Mouse (Mus musculus): ENCODE measurements around the gene Serbp1. TPM values are rescaled to one million over a fixed set of nuclear protein-coding genes. Genes with fewer than 3 reads are reported as not detected.

Serbp1 gene
- polyA plus RNA-seq, 1 experiment = 541 TPM

GRCm38 (mm10) chr6:67303210-67303609, 65.2 kb downstream of the Serbp1 start:
- no peaks in the 10 kb centered on the region for H3K79me2 ChIP-seq (ENCODE audit: control insufficient read depth, insufficient read depth)
- H3K79me3 ChIP-seq (ENCODE audit: low read depth) = no peaks in the 10 kb centered on the region
- H3ac ChIP-seq (ENCODE audit: control insufficient read depth, insufficient read length, low read depth) = no peak overlapping the region
- H3K4me3 ChIP-seq (ENCODE audit: insufficient read depth, poor library complexity, severe bottlenecking) = no peak overlapping the region
- H3K36me3 ChIP-seq (ENCODE audit: control insufficient read depth, insufficient read depth) = no peaks in the 10 kb centered on the region
- H3K27me3 ChIP-seq (ENCODE audit: control insufficient read depth, insufficient read depth, insufficient read length) = no peaks in the 10 kb centered on the region
- no peak for TF ChIP-seq MYOD1 (IDR thresholded peaks at IDR 0.05; ENCODE audit: control insufficient read depth, insufficient read length, low read depth)
- no peak for TF ChIP-seq FOSL1 (IDR thresholded peaks at IDR 0.05; ENCODE audit: insufficient read depth, low read length, poor library complexity, severe bottlenecking)
- TF ChIP-seq USF1 (IDR thresholded peaks at IDR 0.05; ENCODE audit: low read depth) = no peak
- TF ChIP-seq CEBPB (IDR thresholded peaks at IDR 0.05; ENCODE audit: low read depth) = no peak
- TF ChIP-seq MYOG (IDR thresholded peaks at IDR 0.05; ENCODE audit: control insufficient read depth, extremely low read depth, insufficient read length) = no peak
- no peak for TF ChIP-seq CTCF (IDR thresholded peaks at IDR 0.05; ENCODE audit: control insufficient read depth, insufficient read depth, insufficient read length)
- TF ChIP-seq MAX (IDR thresholded peaks at IDR 0.05) = no peak

DNA sequence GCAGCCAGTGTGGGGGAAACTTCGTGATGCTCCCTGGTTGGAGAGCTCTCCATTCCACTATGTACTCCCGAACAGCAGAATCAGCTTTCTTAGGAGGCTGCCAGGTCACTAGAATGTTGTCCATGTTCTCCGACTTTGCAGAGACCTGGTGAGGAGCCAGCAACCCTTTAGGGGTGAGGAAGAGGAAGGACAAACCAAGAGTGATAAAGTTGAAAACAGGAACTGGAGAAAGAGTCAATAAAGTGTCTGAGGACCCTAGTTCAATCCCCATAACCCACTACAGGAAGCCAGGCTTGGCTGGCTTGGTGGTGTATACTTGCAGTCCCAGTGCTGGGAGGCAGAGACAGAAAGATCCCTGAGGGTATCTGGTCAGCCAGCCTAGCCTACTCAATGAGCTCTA, 71.0 kb downstream of the Serbp1 start:
- no peaks in the 10 kb centered on the region for H3K79me3 ChIP-seq (ENCODE audit: low read depth)
- TF ChIP-seq USF1 (IDR thresholded peaks at IDR 0.05; ENCODE audit: low read depth) (no peak), MYOG (IDR thresholded peaks at IDR 0.05; ENCODE audit: control insufficient read depth, extremely low read depth, insufficient read length) (no peak), MAX (IDR thresholded peaks at IDR 0.05) (no peak), CTCF (IDR thresholded peaks at IDR 0.05; ENCODE audit: control insufficient read depth, insufficient read depth, insufficient read length) (no peak), MYOD1 (IDR thresholded peaks at IDR 0.05; ENCODE audit: control insufficient read depth, insufficient read length, low read depth) (no peak), FOSL1 (IDR thresholded peaks at IDR 0.05; ENCODE audit: insufficient read depth, low read length, poor library complexity, severe bottlenecking) (no peak), CEBPB (IDR thresholded peaks at IDR 0.05; ENCODE audit: low read depth) (no peak)
- no peak overlapping the region for H3ac ChIP-seq (ENCODE audit: control insufficient read depth, insufficient read length, low read depth)
- no peaks in the 10 kb centered on the region for H3K79me2 ChIP-seq (ENCODE audit: control insufficient read depth, insufficient read depth)
- H3K4me3 ChIP-seq (ENCODE audit: insufficient read depth, poor library complexity, severe bottlenecking) = no peak overlapping the region
- no peaks in the 10 kb centered on the region for H3K36me3 ChIP-seq (ENCODE audit: control insufficient read depth, insufficient read depth)
- H3K27me3 ChIP-seq (ENCODE audit: control insufficient read depth, insufficient read depth, insufficient read length) = no peaks in the 10 kb centered on the region

GRCm38 (mm10) chr6:67309752-67310151, 71.8 kb downstream of the Serbp1 start:
- no peak for TF ChIP-seq FOSL1 (IDR thresholded peaks at IDR 0.05; ENCODE audit: insufficient read depth, low read length, poor library complexity, severe bottlenecking)
- no peak for TF ChIP-seq CEBPB (IDR thresholded peaks at IDR 0.05; ENCODE audit: low read depth)
- TF ChIP-seq MAX (IDR thresholded peaks at IDR 0.05) = no peak
- TF ChIP-seq CTCF (IDR thresholded peaks at IDR 0.05; ENCODE audit: control insufficient read depth, insufficient read depth, insufficient read length) = no peak
- TF ChIP-seq USF1 (IDR thresholded peaks at IDR 0.05; ENCODE audit: low read depth) = no peak
- no peak for TF ChIP-seq MYOD1 (IDR thresholded peaks at IDR 0.05; ENCODE audit: control insufficient read depth, insufficient read length, low read depth)
- Histone ChIP-seq H3K79me2 (ENCODE audit: control insufficient read depth, insufficient read depth) (no peaks in the 10 kb centered on the region), H3K27me3 (ENCODE audit: control insufficient read depth, insufficient read depth, insufficient read length) (no peaks in the 10 kb centered on the region)

GRCm38 (mm10) chr6:67314697-67315096, 76.7 kb downstream of the Serbp1 start:
- TF ChIP-seq FOSL1 (IDR thresholded peaks at IDR 0.05; ENCODE audit: insufficient read depth, low read length, poor library complexity, severe bottlenecking) = no peak
- TF ChIP-seq MAX (IDR thresholded peaks at IDR 0.05) = no peak
- no peak for TF ChIP-seq MYOD1 (IDR thresholded peaks at IDR 0.05; ENCODE audit: control insufficient read depth, insufficient read length, low read depth)
- no peak for TF ChIP-seq MYOG (IDR thresholded peaks at IDR 0.05; ENCODE audit: control insufficient read depth, extremely low read depth, insufficient read length)
- no peak for TF ChIP-seq CTCF (IDR thresholded peaks at IDR 0.05; ENCODE audit: control insufficient read depth, insufficient read depth, insufficient read length)
- no peak for TF ChIP-seq USF1 (IDR thresholded peaks at IDR 0.05; ENCODE audit: low read depth)
- no peak for TF ChIP-seq CEBPB (IDR thresholded peaks at IDR 0.05; ENCODE audit: low read depth)
- Histone ChIP-seq H3K79me3 (ENCODE audit: low read depth) (no peaks in the 10 kb centered on the region), H3ac (ENCODE audit: control insufficient read depth, insufficient read length, low read depth) (no peak overlapping the region), H3K27me3 (ENCODE audit: control insufficient read depth, insufficient read depth, insufficient read length) (no peaks in the 10 kb centered on the region), H3K36me3 (ENCODE audit: control insufficient read depth, insufficient read depth) (no peaks in the 10 kb centered on the region), H3K79me2 (ENCODE audit: control insufficient read depth, insufficient read depth) (no peaks in the 10 kb centered on the region), H3K4me3 (ENCODE audit: insufficient read depth, poor library complexity, severe bottlenecking) (no peak overlapping the region)

More at GRCm38 (mm10) chr6:67309752-67310151, 71.8 kb downstream of the Serbp1 start:
- Histone ChIP-seq H3ac (ENCODE audit: control insufficient read depth, insufficient read length, low read depth) (no peak overlapping the region), H3K79me3 (ENCODE audit: low read depth) (no peaks in the 10 kb centered on the region), H3K4me3 (ENCODE audit: insufficient read depth, poor library complexity, severe bottlenecking) (no peak overlapping the region), H3K36me3 (ENCODE audit: control insufficient read depth, insufficient read depth) (no peaks in the 10 kb centered on the region)

- Histone ChIP-seq H3K79me3 (ENCODE audit: low read depth) (no peaks in the 10 kb centered on the region), H3K36me3 (ENCODE audit: control insufficient read depth, insufficient read depth) (no peaks in the 10 kb centered on the region), H3K27me3 (ENCODE audit: control insufficient read depth, insufficient read depth, insufficient read length) (no peaks in the 10 kb centered on the region), H3ac (ENCODE audit: control insufficient read depth, insufficient read length, low read depth) (no peak overlapping the region), H3K79me2 (ENCODE audit: control insufficient read depth, insufficient read depth) (no peaks in the 10 kb centered on the region), H3K4me3 (ENCODE audit: insufficient read depth, poor library complexity, severe bottlenecking) (no peak overlapping the region)
- TF ChIP-seq FOSL1 (IDR thresholded peaks at IDR 0.05; ENCODE audit: insufficient read depth, low read length, poor library complexity, severe bottlenecking) = no peak
- TF ChIP-seq CTCF (IDR thresholded peaks at IDR 0.05; ENCODE audit: control insufficient read depth, insufficient read depth, insufficient read length) = no peak
- no peak for TF ChIP-seq MAX (IDR thresholded peaks at IDR 0.05)
- no peak for TF ChIP-seq USF1 (IDR thresholded peaks at IDR 0.05; ENCODE audit: low read depth)
- no peak for TF ChIP-seq CEBPB (IDR thresholded peaks at IDR 0.05; ENCODE audit: low read depth)
- TF ChIP-seq MYOG (IDR thresholded peaks at IDR 0.05; ENCODE audit: control insufficient read depth, extremely low read depth, insufficient read length) = no peak
- TF ChIP-seq MYOD1 (IDR thresholded peaks at IDR 0.05; ENCODE audit: control insufficient read depth, insufficient read length, low read depth) = no peak
Measured at GRCm38 (mm10) chr6:67317068-67317467, 79.1 kb downstream of the Serbp1 start.

DNA sequence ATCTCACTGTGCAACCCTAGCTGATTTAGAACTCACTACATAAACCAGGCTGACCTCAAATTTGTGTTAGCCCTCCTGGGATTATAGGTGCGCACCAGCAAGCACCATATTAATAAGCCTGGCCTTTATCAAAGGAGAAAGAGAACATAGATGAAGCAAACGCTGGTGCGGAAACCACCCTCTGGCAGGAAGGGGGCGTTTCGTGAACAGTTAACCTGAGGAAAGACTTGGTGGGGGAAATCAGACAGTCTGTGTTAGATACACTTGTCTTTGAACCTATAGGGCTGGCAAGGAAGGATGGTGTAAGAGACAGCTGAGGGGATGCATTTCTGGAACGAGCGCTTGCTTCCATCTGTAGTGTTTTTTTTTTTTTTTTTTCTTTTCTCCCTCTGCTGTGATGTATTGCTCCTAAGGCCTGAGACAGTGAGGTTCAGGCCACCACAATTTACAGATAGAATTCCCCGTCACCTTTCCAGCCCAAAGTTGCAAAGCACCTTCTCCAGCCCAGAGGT, 79.9 kb downstream of the Serbp1 start:
- no peak overlapping the region for H3K4me3 ChIP-seq (ENCODE audit: insufficient read depth, poor library complexity, severe bottlenecking)
- H3ac ChIP-seq (ENCODE audit: control insufficient read depth, insufficient read length, low read depth) = no peak overlapping the region
- TF ChIP-seq FOSL1 (IDR thresholded peaks at IDR 0.05; ENCODE audit: insufficient read depth, low read length, poor library complexity, severe bottlenecking) (no peak), MYOG (IDR thresholded peaks at IDR 0.05; ENCODE audit: control insufficient read depth, extremely low read depth, insufficient read length) (no peak), USF1 (IDR thresholded peaks at IDR 0.05; ENCODE audit: low read depth) (no peak), MYOD1 (IDR thresholded peaks at IDR 0.05; ENCODE audit: control insufficient read depth, insufficient read length, low read depth) (no peak), CEBPB (IDR thresholded peaks at IDR 0.05; ENCODE audit: low read depth) (no peak)
- H3K79me2 ChIP-seq (ENCODE audit: control insufficient read depth, insufficient read depth) = no peaks in the 10 kb centered on the region
- H3K36me3 ChIP-seq (ENCODE audit: control insufficient read depth, insufficient read depth) = no peaks in the 10 kb centered on the region
- H3K27me3 ChIP-seq (ENCODE audit: control insufficient read depth, insufficient read depth, insufficient read length) = no peaks in the 10 kb centered on the region
- no peaks in the 10 kb centered on the region for H3K79me3 ChIP-seq (ENCODE audit: low read depth)
